15 mouse cellular contexts compared by ENCODE assay signal in genomic region chr3:35891123-35891522, GRCm38 (mm10).
"Had no signal": no experiment of that assay in that cellular context is flagged by ENCODE, and none has a peak within 500 bp of the region (broad histone marks: within the 10 kb centered on the region; RNA-seq: fewer than 3 reads in every experiment).

No protein-coding gene starts in this region.

- H3K27me3 ChIP-seq: limb, embryonic 13.5 days; neural tube, embryonic 15.5 days had no signal

- H3K9me3 ChIP-seq: limb, embryonic 13.5 days; midbrain, embryonic 10.5 days; neural tube, embryonic 15.5 days had no signal

- H3K9ac ChIP-seq: limb, embryonic 13.5 days; neural tube, embryonic 15.5 days had no signal

- H3K27ac ChIP-seq: limb, embryonic 13.5 days; midbrain, embryonic 10.5 days; neural tube, embryonic 15.5 days; stomach, postnatal 0 days had no signal

- H3K4me3 ChIP-seq: limb, embryonic 13.5 days; midbrain, embryonic 10.5 days; myocyte; neural tube, embryonic 15.5 days had no signal

- ATAC-seq: lung, postnatal 0 days had no signal

- H3K4me1 ChIP-seq: limb, embryonic 13.5 days; midbrain, embryonic 10.5 days; neural tube, embryonic 15.5 days had no signal

- DNase-seq: kidney, adult 11 months; layer of hippocampus, adult 9-11 months; lung, adult 2 months; lung, postnatal 4 days; midbrain, embryonic 14.5 days; right cerebral cortex, adult 18-20 months; right cerebral cortex, postnatal 25 days; thymus, adult 2 months; thymus, postnatal 25 days had no signal

- H3K4me2 ChIP-seq: limb, embryonic 13.5 days; neural tube, embryonic 15.5 days had no signal
